Mouse (Mus musculus) heart, embryonic 15.5 days (tissue): Measurements from ENCODE around the gene Mysm1. TPM values are rescaled to one million over a fixed set of nuclear protein-coding genes. Genes with fewer than 3 reads are reported as not detected.
A peak's percentile ranks its signal among the peaks of the same experiment; 100 is the strongest.

Experiments used
- ATAC-seq: fragments of 200-750 bp; cut with Nextera tagmentation; replicated peaks from 2 replicates; pipeline ENCODE4 v1.8.0; 2017; ENCODE audit warnings: low read depth, moderate TSS enrichment; ENCODE audit not compliant: insufficient number of reproducible peaks, insufficient read depth, low FRiP score
- H3K27ac ChIP-seq: fragments of 300-500 bp; sonication (generic); 2 replicates; pipeline ENCODE4 v1.5.1; 2015; ENCODE audit warnings: mild to moderate bottlenecking, inconsistent platforms
- H3K27me3 ChIP-seq: fragments of 300-500 bp; sonication (generic); 2 replicates; pipeline ENCODE4 v1.6.1; 2015; ENCODE audit warnings: inconsistent platforms
- H3K36me3 ChIP-seq: fragments of 300-500 bp; sonication (generic); 2 replicates; pipeline ENCODE4 v1.6.1; 2015; ENCODE audit warnings: mild to moderate bottlenecking, inconsistent platforms
- H3K4me1 ChIP-seq: fragments of 300-500 bp; sonication (generic); replicated peaks from 2 replicates; pipeline ENCODE4 v1.6.1; 2015; ENCODE audit warnings: inconsistent platforms
- H3K4me2 ChIP-seq: fragments of 300-500 bp; sonication (generic); 2 replicates; pipeline ENCODE4 v1.6.1; 2015; ENCODE audit warnings: inconsistent platforms, mild to moderate bottlenecking, moderate library complexity
- H3K4me3 ChIP-seq: fragments of 300-500 bp; sonication (generic); 2 replicates; pipeline ENCODE4 v1.5.1; 2015; ENCODE audit warnings: mild to moderate bottlenecking, inconsistent platforms
- H3K9ac ChIP-seq: fragments of 300-500 bp; sonication (generic); 2 replicates; pipeline ENCODE4 v1.6.1; 2015; ENCODE audit warnings: mild to moderate bottlenecking, inconsistent platforms
- H3K9me3 ChIP-seq: fragments of 300-500 bp; sonication (generic); replicated peaks from 2 replicates; pipeline ENCODE4 v1.6.1; 2016; ENCODE audit warnings: inconsistent platforms
- WGBS: fragments of 180-500 bp; shearing (Covaris S2); methylation state at CpG from one replicate; pipeline ENCODE4 v1.1.7; 2015; ENCODE audit warnings: mixed read lengths; 5-methylcytosine and 5-hydroxymethylcytosine counted together
- polyA plus RNA-seq: library from polyadenylated mRNA; unstranded; fragments of >200 nt; fragmentation: Nextera tagmentation; extraction: Ambion mirVana; gene quantifications from 2 replicates; pipeline ENCODE4 v1.2.1, GENCODE M21; 2015

The Mysm1 gene
- polyA plus RNA-seq, 1 experiment from 2014 or later = 16.3 TPM

GRCm38 (mm10) chr4:95005251-95005830, 26.4 kb upstream of the Mysm1 start:
- H3K27ac ChIP-seq = no peak overlapping the region
- no peak overlapping the region for H3K4me2 ChIP-seq
- 85% methylated on average over 6 of the region's 6 CpGs for WGBS
- H3K36me3 ChIP-seq = no peaks in the 10 kb centered on the region
- H3K9me3 ChIP-seq = no peaks in the 10 kb centered on the region
- no peaks in the 10 kb centered on the region for H3K27me3 ChIP-seq
- no peak overlapping the region for H3K9ac ChIP-seq
- ATAC-seq = no peak
- no peaks in the 10 kb centered on the region for H3K4me1 ChIP-seq
- no peak overlapping the region for H3K4me3 ChIP-seq

- WGBS = 51% methylated on average over 6 of the region's 6 CpGs
Observed at GRCm38 (mm10) chr4:95001043-95001775, 22.3 kb upstream of the Mysm1 start.

GRCm38 (mm10) chr4:95000147-95000546, 21.2 kb upstream of the Mysm1 start:
- H3K4me1 ChIP-seq = no peaks in the 10 kb centered on the region
- H3K9ac ChIP-seq = no peak overlapping the region
- H3K9me3 ChIP-seq = no peaks in the 10 kb centered on the region
- WGBS = 64% methylated on average over 1 of the region's 1 CpGs
- H3K4me3 ChIP-seq = no peak overlapping the region
- no peak overlapping the region for H3K27ac ChIP-seq
- ATAC-seq = no peak
- no peaks in the 10 kb centered on the region for H3K27me3 ChIP-seq
- H3K4me2 ChIP-seq = no peak overlapping the region
- no peaks in the 10 kb centered on the region for H3K36me3 ChIP-seq

More at GRCm38 (mm10) chr4:95001043-95001775, 22.3 kb upstream of the Mysm1 start:
- H3K36me3 ChIP-seq = no peaks in the 10 kb centered on the region
- no peak overlapping the region for H3K4me3 ChIP-seq
- H3K27ac ChIP-seq = no peak overlapping the region
- no peak overlapping the region for H3K9ac ChIP-seq
- ATAC-seq = no peak
- no peaks in the 10 kb centered on the region for H3K4me1 ChIP-seq
- H3K27me3 ChIP-seq = no peaks in the 10 kb centered on the region
- H3K4me2 ChIP-seq = no peak overlapping the region
- H3K9me3 ChIP-seq = no peaks in the 10 kb centered on the region

GRCm38 (mm10) chr4:94999249-94999648, 20.3 kb upstream of the Mysm1 start:
- Histone ChIP-seq H3K4me3 (no peak overlapping the region), H3K9ac (no peak overlapping the region), H3K4me1 (no peaks in the 10 kb centered on the region), H3K27me3 (no peaks in the 10 kb centered on the region), H3K4me2 (no peak overlapping the region), H3K27ac (no peak overlapping the region), H3K9me3 (no peaks in the 10 kb centered on the region), H3K36me3 (no peaks in the 10 kb centered on the region)
- ATAC-seq = no peak
- WGBS = 68% methylated on average over 3 of the region's 3 CpGs

GRCm38 (mm10) chr4:94995862-94996261, 17.0 kb upstream of the Mysm1 start:
- no peak overlapping the region for H3K9ac ChIP-seq
- H3K4me3 ChIP-seq = no peak overlapping the region
- no peaks in the 10 kb centered on the region for H3K36me3 ChIP-seq
- H3K4me1 ChIP-seq = no peaks in the 10 kb centered on the region
- no peak overlapping the region for H3K27ac ChIP-seq
- H3K9me3 ChIP-seq = no peaks in the 10 kb centered on the region
- no peaks in the 10 kb centered on the region for H3K27me3 ChIP-seq
- no peak for ATAC-seq
- 82% methylated on average over 4 of the region's 4 CpGs for WGBS
- H3K4me2 ChIP-seq = no peak overlapping the region

GRCm38 (mm10) chr4:94990204-94990603, 11.3 kb upstream of the Mysm1 start:
- no peak for ATAC-seq
- WGBS = 23% methylated on average over 3 of the region's 3 CpGs

GRCm38 (mm10) chr4:94987725-94988124, 8.8 kb upstream of the Mysm1 start:
- Histone ChIP-seq H3K4me1 (no peaks in the 10 kb centered on the region), H3K27ac (no peak overlapping the region), H3K27me3 (no peaks in the 10 kb centered on the region), H3K4me2 (no peak overlapping the region), H3K4me3 (no peak overlapping the region), H3K36me3 (no peaks in the 10 kb centered on the region), H3K9ac (no peak overlapping the region), H3K9me3 (no peaks in the 10 kb centered on the region)
- 38% methylated on average over 4 of the region's 4 CpGs for WGBS
- no peak for ATAC-seq

More at GRCm38 (mm10) chr4:94990204-94990603, 11.3 kb upstream of the Mysm1 start:
- Histone ChIP-seq H3K4me2 (no peak overlapping the region), H3K27ac (no peak overlapping the region), H3K9ac (no peak overlapping the region), H3K27me3 (no peaks in the 10 kb centered on the region), H3K36me3 (no peaks in the 10 kb centered on the region), H3K9me3 (no peaks in the 10 kb centered on the region), H3K4me1 (no peaks in the 10 kb centered on the region), H3K4me3 (no peak overlapping the region)

GRCm38 (mm10) chr4:94979500-94979915, 608 bp upstream of the Mysm1 start:
- Histone ChIP-seq H3K27me3 (no peaks in the 10 kb centered on the region), H3K36me3 (peaks cover 7% of the 10 kb centered on the region; the same call in 1 of the 2 replicates), H3K4me1 (peaks cover 16% of the 10 kb centered on the region), H3K9me3 (no peaks in the 10 kb centered on the region), H3K4me3 (peak overlapping the region; percentile 87), H3K9ac (peak overlapping the region; percentile 92), H3K27ac (peak overlapping the region; percentile 75), H3K4me2 (peak overlapping the region; percentile 59)
- no peak for ATAC-seq
- 38% methylated on average over 4 of the region's 4 CpGs for WGBS

GRCm38 (mm10) chr4:94973321-94973720, 5.6 kb downstream of the Mysm1 start:
- no peaks in the 10 kb centered on the region for H3K27me3 ChIP-seq
- H3K9ac ChIP-seq = no peak overlapping the region
- no peaks in the 10 kb centered on the region for H3K9me3 ChIP-seq
- no peak for ATAC-seq
- H3K27ac ChIP-seq = no peak overlapping the region
- H3K4me1 ChIP-seq = peaks cover 13% of the 10 kb centered on the region
- H3K4me3 ChIP-seq = no peak overlapping the region
- WGBS = 86% methylated on average over 2 of the region's 2 CpGs
- no peak overlapping the region for H3K4me2 ChIP-seq
- H3K36me3 ChIP-seq = peaks cover 49% of the 10 kb centered on the region

GRCm38 (mm10) chr4:94952773-94953172, 26.1 kb downstream of the Mysm1 start:
- no peaks in the 10 kb centered on the region for H3K27me3 ChIP-seq
- no peak overlapping the region for H3K27ac ChIP-seq
- WGBS = 64% methylated on average over 3 of the region's 3 CpGs
- no peak overlapping the region for H3K9ac ChIP-seq
- H3K4me2 ChIP-seq = no peak overlapping the region
- ATAC-seq = no peak
- H3K4me3 ChIP-seq = no peak overlapping the region
- H3K4me1 ChIP-seq = no peaks in the 10 kb centered on the region
- no peaks in the 10 kb centered on the region for H3K9me3 ChIP-seq
- H3K36me3 ChIP-seq = peaks cover 59% of the 10 kb centered on the region

GRCm38 (mm10) chr4:94941221-94941855, 37.6 kb downstream of the Mysm1 start:
- ATAC-seq = no peak
- H3K27ac ChIP-seq = no peak overlapping the region
- WGBS = 69% methylated on average over 11 of the region's 11 CpGs
- H3K36me3 ChIP-seq = peaks cover 36% of the 10 kb centered on the region; the same call in 1 of the 2 replicates
- H3K9me3 ChIP-seq = no peaks in the 10 kb centered on the region
- no peak overlapping the region for H3K4me3 ChIP-seq
- H3K4me2 ChIP-seq = no peak overlapping the region
- no peaks in the 10 kb centered on the region for H3K27me3 ChIP-seq
- no peak overlapping the region for H3K9ac ChIP-seq
- H3K4me1 ChIP-seq = no peaks in the 10 kb centered on the region
